Comparison of ENCODE assay signal across 8 mouse cellular contexts in genomic region chr8:3450670-3451069, GRCm38 (mm10). TPM values are rescaled to one million over a fixed set of nuclear protein-coding genes. Genes with fewer than 3 reads are reported as not detected.
DNase-seq lines count a peak whose midpoint lies in the region; ATAC-seq and TF ChIP-seq lines count a peak whose summit lies in the region.

No protein-coding gene starts in this region.

- H3K27ac ChIP-seq in left cerebral cortex, adult 2 months, result no peak overlapping the region
- no peak overlapping the region for H3K27ac ChIP-seq in MEL (ENCODE audit: control insufficient read depth, low read depth, low read length)
- H3K27ac ChIP-seq in forebrain, embryonic 12.5 days, result no peak overlapping the region

- peak; percentile 76 for TF ChIP-seq RAD21 in MEL (IDR thresholded peaks at IDR 0.05; ENCODE audit: low read depth, low read length)

- H3K79me2 ChIP-seq in MEL (ENCODE audit: control insufficient read depth, insufficient read depth, low read length, poor library complexity), result no peaks in the 10 kb centered on the region

- no peaks in the 10 kb centered on the region for H3K36me3 ChIP-seq in MEL (ENCODE audit: control insufficient read depth in 1 of 2, insufficient read depth in 2 of 2, low read length in 2 of 2)
- H3K36me3 ChIP-seq in forebrain, embryonic 12.5 days (replicated peaks), result peaks cover 91% of the 10 kb centered on the region

- no peak for TF ChIP-seq EP300 in MEL (IDR thresholded peaks at IDR 0.05; ENCODE audit: low read depth in 1 of 2, low read length in 2 of 2)

- DNase-seq in left cerebral cortex, adult 2 months (ENCODE audit: extremely low spot score in 1 of 2, low spot score in 2 of 2), result peak; percentile 39 to 51
- DNase-seq in left cerebral cortex, adult 11 months (ENCODE audit: low spot score), result no peak
- DNase-seq in MEL (ENCODE audit: low read depth, low spot score), result peak; percentile 72
- peak; percentile 59 for DNase-seq in c-Kit-positive CD71-positive TER-119-positive erythroid progenitor cells, embryonic 14.5 days (ENCODE audit: low spot score)
- peak; percentile 33 to 51 for DNase-seq in kidney, postnatal 25 days
- DNase-seq in mesoderm, embryonic 11.5 days (ENCODE audit: low read depth, low spot score), result peak; percentile 69
- peak; percentile 80 for DNase-seq in testis, postnatal 10 days (ENCODE audit: low spot score)

- intact Hi-C loops in left cerebral cortex, adult 2 months (cut with DNase I), result loop anchor here (10.0 kb wide), 1 partner anchor 266 kb away; no protein-coding TSS in a partner anchor

- H3K4me3 ChIP-seq in left cerebral cortex, adult 2 months, result no peak overlapping the region
- H3K4me3 ChIP-seq in MEL (ENCODE audit: control insufficient read depth in 1 of 2, insufficient read depth in 1 of 2, low read depth in 2 of 2, low read length in 2 of 2), result no peak overlapping the region
- no peak overlapping the region for H3K4me3 ChIP-seq in forebrain, embryonic 12.5 days (replicated peaks)

- H3K9me3 ChIP-seq in MEL (replicated peaks; ENCODE audit: insufficient read depth, low read length), result no peaks in the 10 kb centered on the region
- no peaks in the 10 kb centered on the region for H3K9me3 ChIP-seq in forebrain, embryonic 12.5 days

- TF ChIP-seq POLR2A in MEL (IDR thresholded peaks at IDR 0.05; ENCODE audit: control insufficient read depth in 1 of 2, insufficient read depth in 1 of 2, low read depth in 1 of 2, low read length in 2 of 2, poor library complexity in 1 of 2), result no peak

- H3K27me3 ChIP-seq in MEL (ENCODE audit: control insufficient read depth in 1 of 2, insufficient read depth in 2 of 2, low read length in 2 of 2), result no peaks in the 10 kb centered on the region
- H3K27me3 ChIP-seq in forebrain, embryonic 12.5 days, result no peaks in the 10 kb centered on the region

- 32% methylated on average over 5 of the region's 5 CpGs for WGBS in forebrain, embryonic 12.5 days

- no peak overlapping the region for H3K9ac ChIP-seq in MEL (ENCODE audit: control insufficient read depth, low read depth, low read length, poor library complexity, severe bottlenecking)
- H3K9ac ChIP-seq in forebrain, embryonic 12.5 days, result no peak overlapping the region

- no peak overlapping the region for H3K4me2 ChIP-seq in forebrain, embryonic 12.5 days

- no peak; the same call in none of the 2 replicates for TF ChIP-seq CTCF in left cerebral cortex, adult 2 months (IDR thresholded peaks at IDR 0.05)
- TF ChIP-seq CTCF in MEL (IDR thresholded peaks at IDR 0.05 in 2 of 3, conservative IDR thresholded peaks at IDR 0.05 in 1 of 3; ENCODE audit: control insufficient read depth in 1 of 3, insufficient read depth in 1 of 3, low read depth in 2 of 3, low read length in 3 of 3, poor library complexity in 1 of 3, severe bottlenecking in 1 of 3), result peak; percentile 90 to 96 (median 96)

- peak; percentile 43 for ATAC-seq in forebrain, embryonic 12.5 days (ENCODE audit: low FRiP score)

- H3K4me1 ChIP-seq in MEL (ENCODE audit: control insufficient read depth in 1 of 2, insufficient read depth in 2 of 2, low read length in 2 of 2), result no peaks in the 10 kb centered on the region
- no peaks in the 10 kb centered on the region for H3K4me1 ChIP-seq in forebrain, embryonic 12.5 days

TF ChIP-seq in MEL, 35 proteins besides CTCF, POLR2A, EP300 and RAD21:
- TF ChIP-seq SMC3 (IDR thresholded peaks at IDR 0.05; ENCODE audit: low read depth, low read length), result peak; percentile 63
- TF ChIP-seq MEF2A (IDR thresholded peaks at IDR 0.05; ENCODE audit: extremely low read depth, insufficient replicate concordance, low read depth, low read length, poor library complexity, severe bottlenecking), result no peak
- TF ChIP-seq E2F4 (IDR thresholded peaks at IDR 0.05; ENCODE audit: borderline replicate concordance, low read depth, low read length), result no peak
- peak; percentile 53 for TF ChIP-seq ZC3H11A (IDR thresholded peaks at IDR 0.05; ENCODE audit: low read depth, low read length)
- 0 out of 2 replicates have a peak, but pooled peaks have one; percentile 38 for TF ChIP-seq BHLHE40 (IDR thresholded peaks at IDR 0.05; ENCODE audit: borderline replicate concordance, low read depth, low read length)
- no peak for TF ChIP-seq MAFK (IDR thresholded peaks at IDR 0.05; ENCODE audit: borderline replicate concordance, low read depth, low read length)
- 0 out of 2 replicates have a peak, but pooled peaks have one; percentile 22 for TF ChIP-seq MAX (IDR thresholded peaks at IDR 0.05; ENCODE audit: low read length)
- no peak for TF ChIP-seq ZKSCAN1 (IDR thresholded peaks at IDR 0.05; ENCODE audit: low read depth, low read length)

RNA-seq across cellular contexts. Expression of gene Pex11g, which starts 16.8 kb away (rescaled TPM):
- under 1 TPM; 0.84 to 0.88 TPM for total RNA-seq in left cerebral cortex, adult 2 months (2021)
- 0.20 and 0.35 TPM in 2 replicates for total RNA-seq in MEL (2012; rRNA removed)
- 1 to 10 TPM in 1 of 2 experiments, not detected in 1; 1.4 TPM for polyA plus RNA-seq in MEL (2012; ENCODE audit: insufficient read depth in 1 of 2, insufficient read length in 2 of 2, low read depth in 1 of 2, low replicate concordance in 2 of 2, missing spikeins in 1 of 2)
- polyA plus RNA-seq in forebrain, embryonic 12.5 days (2016; fragmentation: Nextera tagmentation; extraction: Ambion mirVana), result 3.7 and 4.4 TPM in 2 replicates

RNA-seq across cellular contexts. Expression of gene Tex45, which starts 20.0 kb away (rescaled TPM):
- under 1 TPM in 1 of 2 experiments, not detected in 1; 0.23 TPM for total RNA-seq in left cerebral cortex, adult 2 months (2021)
- 0.12 TPM in 1 of 2 replicates, not detected in the other for total RNA-seq in MEL (2012; rRNA removed)
- under 1 TPM in 1 of 2 experiments, not detected in 1; 0.06 TPM for polyA plus RNA-seq in MEL (2012; ENCODE audit: insufficient read depth in 1 of 2, insufficient read length in 2 of 2, low read depth in 1 of 2, low replicate concordance in 2 of 2, missing spikeins in 1 of 2)
- not detected in 2 replicates for polyA plus RNA-seq in forebrain, embryonic 12.5 days (2016; fragmentation: Nextera tagmentation; extraction: Ambion mirVana)

RNA-seq across cellular contexts. Expression of gene Zfp358, which starts 42.3 kb away (rescaled TPM):
- total RNA-seq in left cerebral cortex, adult 2 months (2021), result 10 to 100 TPM; 32.4 to 34.8 TPM
- 5.0 and 5.2 TPM in 2 replicates for total RNA-seq in MEL (2012; rRNA removed)
- polyA plus RNA-seq in MEL (2012; ENCODE audit: insufficient read depth in 1 of 2, insufficient read length in 2 of 2, low read depth in 1 of 2, low replicate concordance in 2 of 2, missing spikeins in 1 of 2), result 10 to 100 TPM in 1 of 2 experiments, not detected in 1; 12.0 TPM
- 69.3 and 78.4 TPM in 2 replicates for polyA plus RNA-seq in forebrain, embryonic 12.5 days (2016; fragmentation: Nextera tagmentation; extraction: Ambion mirVana)

RNA-seq across cellular contexts. Expression of gene Mcoln1, which starts 49.6 kb away (rescaled TPM):
- 10 to 100 TPM; 90.6 to 96.1 TPM for total RNA-seq in left cerebral cortex, adult 2 months (2021)
- 15.2 and 18.0 TPM in 2 replicates for total RNA-seq in MEL (2012; rRNA removed)
- 10 to 100 TPM in 1 of 2 experiments, not detected in 1; 47.6 TPM for polyA plus RNA-seq in MEL (2012; ENCODE audit: insufficient read depth in 1 of 2, insufficient read length in 2 of 2, low read depth in 1 of 2, low replicate concordance in 2 of 2, missing spikeins in 1 of 2)
- 68.5 and 72.4 TPM in 2 replicates for polyA plus RNA-seq in forebrain, embryonic 12.5 days (2016; fragmentation: Nextera tagmentation; extraction: Ambion mirVana)

RNA-seq across cellular contexts. Expression of gene Arhgef18, which starts 57.9 kb away (rescaled TPM):
- 10 to 100 TPM; 47.8 to 49.3 TPM for total RNA-seq in left cerebral cortex, adult 2 months (2021)
- total RNA-seq in MEL (2012; rRNA removed), result 2.4 and 3.0 TPM in 2 replicates
- polyA plus RNA-seq in MEL (2012; ENCODE audit: insufficient read depth in 1 of 2, insufficient read length in 2 of 2, low read depth in 1 of 2, low replicate concordance in 2 of 2, missing spikeins in 1 of 2), result 1 to 10 TPM in 1 of 2 experiments, not detected in 1; 6.6 TPM
- polyA plus RNA-seq in forebrain, embryonic 12.5 days (2016; fragmentation: Nextera tagmentation; extraction: Ambion mirVana), result 13.4 and 14.2 TPM in 2 replicates
